Mouse (Mus musculus) heart, postnatal 36 days (tissue): ENCODE measurements around the gene Abca1. TPM values are rescaled to one million over a fixed set of nuclear protein-coding genes. Genes with fewer than 3 reads are reported as not detected.

Experiments
- DNase-seq, 2 experiments: peaks; one replicate each; pipeline ENCODE4 v3.0.0; 2021 to 2022
- intact Hi-C: fragments of 180-260 bp; cut with DNase I; formaldehyde crosslinking; loops from one replicate; pipeline ENCODE4 v1.15.1; 2025
- total RNA-seq, 2 experiments: library from RNA; stranded (reverse); gene quantifications; 2 replicates each; pipeline ENCODE4 v1.2.3; 2021

Abca1 gene
- total RNA-seq, 2 experiments from 2014 or later, result 24.6 to 26.3 TPM

DNA sequence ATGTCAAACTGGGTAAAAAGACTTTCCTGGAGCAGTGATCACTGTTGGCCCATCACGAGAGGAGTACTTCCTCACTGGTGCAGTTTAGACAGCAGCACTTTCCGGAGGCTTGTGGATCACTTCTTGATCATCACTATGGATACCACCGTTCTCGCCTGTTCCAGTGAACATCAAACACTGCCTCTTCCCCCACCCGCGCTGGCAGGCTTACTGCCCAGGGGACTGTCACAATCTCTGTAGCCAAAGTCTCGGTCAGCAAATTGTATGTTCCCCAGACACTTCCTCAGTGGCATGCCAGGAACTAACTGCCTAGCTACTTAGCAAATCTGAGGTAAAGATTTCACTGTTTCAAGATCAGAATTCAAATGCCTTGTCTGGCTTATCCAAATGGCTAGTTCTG, 32.9 kb downstream of the Abca1 start:
- intact Hi-C loops, result no loop called here
- no peak for DNase-seq

DNA sequence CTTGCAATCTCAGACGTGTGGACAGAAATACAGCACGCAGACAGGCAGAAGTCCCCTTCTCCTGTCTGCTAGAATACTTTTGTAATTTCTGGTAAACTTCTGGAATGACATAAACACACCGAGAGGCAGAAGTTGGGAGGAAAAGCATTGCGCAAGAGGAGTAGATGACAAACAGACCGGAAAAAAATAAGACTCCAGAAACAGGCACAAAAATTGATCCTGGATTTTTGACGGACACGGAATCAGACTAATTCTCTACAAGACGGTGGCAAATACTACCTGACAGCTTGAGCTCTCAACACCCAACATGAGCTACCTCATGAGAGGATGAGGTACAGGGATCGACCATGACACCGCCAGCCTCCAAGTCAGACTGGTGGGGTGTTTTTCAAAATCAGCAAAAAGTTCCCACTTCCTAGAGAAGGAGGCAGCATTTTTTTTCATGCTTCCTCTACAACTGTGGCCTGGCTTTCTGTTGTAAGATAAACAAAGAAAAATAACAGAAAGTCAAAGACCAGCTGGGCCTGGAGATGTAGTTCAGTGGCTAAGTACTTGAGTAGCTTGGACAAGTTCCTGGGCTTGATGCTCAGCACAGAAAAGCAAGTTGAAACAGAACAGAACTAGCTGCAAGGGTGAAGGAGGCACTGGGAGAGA, 34.7 kb downstream of the Abca1 start:
- intact Hi-C loops, result no loop called here
- no peak for DNase-seq

DNA sequence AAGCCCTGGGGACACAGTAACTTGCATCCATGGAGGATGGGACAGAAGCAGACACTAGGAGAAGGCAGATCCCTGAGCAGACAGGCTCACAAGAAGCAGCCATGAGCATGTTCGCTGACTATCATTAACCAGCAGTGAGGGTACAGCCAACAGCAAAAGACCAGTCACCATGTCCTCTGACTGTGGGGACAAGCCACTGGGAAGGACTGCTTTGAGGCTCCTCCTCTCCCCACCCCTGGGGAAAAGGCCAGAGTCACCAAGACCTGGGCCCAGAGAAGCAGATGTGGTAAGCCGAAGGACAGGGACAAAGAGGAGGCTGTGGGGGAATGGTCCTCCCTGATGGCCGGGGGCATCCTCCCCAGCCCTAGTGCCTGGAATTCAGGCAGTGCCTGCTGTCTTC, 37.4 kb downstream of the Abca1 start:
- intact Hi-C loops, result no loop called here
- DNase-seq, result no peak

- intact Hi-C loops, result no loop called here
Observed at GRCm38 (mm10) chr4:53121516-53122227, 38.0 kb downstream of the Abca1 start.

DNA sequence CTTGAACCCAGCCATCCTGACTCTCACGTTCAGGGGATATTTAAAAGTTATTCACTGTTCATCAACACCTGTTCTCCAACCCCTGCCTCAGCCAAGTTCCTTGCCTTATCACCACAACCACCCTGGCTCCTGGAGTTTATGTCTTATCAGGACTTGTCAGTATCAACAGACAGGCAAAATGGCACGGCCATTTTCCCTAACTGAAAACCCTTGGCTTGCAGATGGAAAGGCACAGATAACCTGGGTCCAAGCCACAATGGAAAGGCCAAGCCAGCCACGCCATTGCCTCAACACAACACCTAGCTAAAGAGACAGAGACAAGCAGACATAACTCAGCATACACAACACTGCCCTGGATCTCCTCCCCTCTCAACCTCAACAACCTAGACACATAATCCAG, 38.6 kb downstream of the Abca1 start:
- DNase-seq, result no peak

More at GRCm38 (mm10) chr4:53121516-53122227, 38.0 kb downstream of the Abca1 start:
- DNase-seq, result peak; percentile 55 to 59

GRCm38 (mm10) chr4:53120038-53120685, 39.5 kb downstream of the Abca1 start:
- DNase-seq, result no peak
- intact Hi-C loops, result no loop called here

More for the DNA sequence above, 38.6 kb downstream of the Abca1 start:
- intact Hi-C loops, result no loop called here

- intact Hi-C loops, result loop anchor here (5.0 kb wide), 2 partner anchors 144 to 189 kb away; no protein-coding TSS in a partner anchor
- no peak for DNase-seq
Observed at GRCm38 (mm10) chr4:53118643-53119042, 41.1 kb downstream of the Abca1 start.

- intact Hi-C loops, result loop anchor here (1.0 to 5.0 kb wide), 4 partner anchors 145 to 475 kb away; no protein-coding TSS in a partner anchor
- DNase-seq, result no peak
Observed at GRCm38 (mm10) chr4:53117610-53118009, 42.1 kb downstream of the Abca1 start.

- DNase-seq, result no peak
- intact Hi-C loops, result loop anchor here (1.0 to 5.0 kb wide), 4 partner anchors 145 to 476 kb away; no protein-coding TSS in a partner anchor
Observed at GRCm38 (mm10) chr4:53117076-53117475, 42.6 kb downstream of the Abca1 start.

DNA sequence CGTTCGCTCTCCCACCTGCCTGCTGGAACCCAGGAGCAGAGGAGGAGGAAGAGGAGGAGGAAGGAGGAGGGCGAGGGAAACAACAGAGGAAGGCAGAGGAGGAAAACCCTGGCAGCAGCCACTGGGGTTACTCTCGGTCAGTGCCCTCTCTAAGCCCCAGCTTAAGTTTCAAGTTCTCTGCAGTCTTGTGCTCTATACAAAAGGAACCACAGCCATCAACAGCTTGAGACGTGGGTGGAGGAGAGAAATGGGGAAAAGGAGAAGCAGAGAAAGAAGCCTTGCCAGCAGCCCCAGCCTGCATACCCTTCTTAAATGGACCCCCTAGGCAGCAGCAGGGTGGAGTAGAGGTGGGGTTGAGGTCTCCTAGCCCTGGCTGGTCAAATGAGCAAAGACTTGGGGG, 43.8 kb downstream of the Abca1 start:
- intact Hi-C loops, result loop anchor here (2.0 to 5.0 kb wide), 3 partner anchors 146 to 477 kb away; no protein-coding TSS in a partner anchor
- DNase-seq, result peak in 1 of 2 experiments; percentile 33

DNA sequence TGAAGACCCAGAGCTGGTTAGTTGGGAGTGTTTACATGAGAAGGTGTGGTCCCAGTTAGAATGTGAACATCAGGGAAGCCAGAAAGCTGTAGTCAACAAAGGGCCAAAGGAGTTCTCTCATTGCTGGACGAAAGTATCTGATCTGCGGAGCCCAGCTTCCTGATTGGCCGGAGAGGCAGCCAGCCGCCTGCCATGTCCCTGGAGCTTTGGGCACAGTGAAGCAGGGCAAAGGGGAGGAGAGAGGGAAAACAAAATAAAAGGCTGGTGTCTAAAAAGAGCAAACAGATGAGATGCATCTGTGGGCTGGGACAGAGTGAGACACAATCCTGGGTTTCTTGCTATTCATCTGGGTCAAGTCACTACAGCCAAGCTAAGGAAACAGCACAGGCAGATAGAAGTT, 44.3 kb downstream of the Abca1 start:
- no peak for DNase-seq
- intact Hi-C loops, result loop anchor here (5.0 kb wide), 2 partner anchors 147 to 192 kb away; no protein-coding TSS in a partner anchor

DNA sequence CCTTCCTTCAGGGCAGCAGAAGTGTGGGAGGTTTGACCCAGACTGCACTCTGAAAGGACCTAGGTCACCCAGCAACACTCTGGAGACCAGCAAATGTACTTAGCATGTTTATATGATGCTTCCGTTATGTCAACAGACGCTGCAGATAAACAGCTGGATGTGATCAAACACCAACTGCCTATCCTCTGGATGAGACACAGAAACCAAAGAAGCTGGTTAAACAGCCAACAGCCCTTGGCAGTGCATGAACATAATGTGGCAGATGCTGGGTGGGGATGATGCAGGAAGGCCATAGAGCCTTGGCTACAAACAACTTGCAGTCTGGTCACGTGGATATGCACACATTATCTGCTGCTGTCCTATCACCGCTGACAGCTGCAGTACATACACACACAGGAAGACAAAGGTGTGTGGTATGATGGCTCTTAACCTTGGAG, 47.8 kb downstream of the Abca1 start:
- intact Hi-C loops, result loop anchor here (2.0 to 5.0 kb wide), 3 partner anchors 47 to 483 kb away; partner anchors contain the start of gene Abca1
- no peak for DNase-seq

DNA sequence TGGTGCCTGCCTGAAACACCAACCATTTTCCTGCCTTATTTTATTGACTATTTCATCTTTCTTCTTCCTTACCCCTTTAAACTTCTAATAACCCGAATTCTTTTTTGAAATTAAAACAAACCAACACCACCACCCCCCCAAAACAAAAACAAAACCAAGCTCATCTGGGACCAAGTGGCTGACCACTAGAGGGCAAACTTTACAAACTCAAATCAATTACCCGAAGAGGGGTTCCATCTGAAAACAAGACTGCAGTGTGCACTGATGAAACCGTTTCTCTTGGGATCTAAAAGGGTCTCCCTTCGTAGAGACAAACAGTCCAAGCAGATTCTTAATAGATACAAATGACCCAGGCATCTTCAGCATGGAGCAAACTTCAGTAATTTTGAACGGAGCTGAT, 49.3 kb downstream of the Abca1 start:
- DNase-seq, result no peak
- intact Hi-C loops, result loop anchor here (1.0 to 5.0 kb wide), 4 partner anchors 48 to 484 kb away; partner anchors contain the start of gene Abca1

- intact Hi-C loops, result no loop called here
- no peak for DNase-seq
Observed at GRCm38 (mm10) chr4:53109381-53109928, 50.2 kb downstream of the Abca1 start.

DNA sequence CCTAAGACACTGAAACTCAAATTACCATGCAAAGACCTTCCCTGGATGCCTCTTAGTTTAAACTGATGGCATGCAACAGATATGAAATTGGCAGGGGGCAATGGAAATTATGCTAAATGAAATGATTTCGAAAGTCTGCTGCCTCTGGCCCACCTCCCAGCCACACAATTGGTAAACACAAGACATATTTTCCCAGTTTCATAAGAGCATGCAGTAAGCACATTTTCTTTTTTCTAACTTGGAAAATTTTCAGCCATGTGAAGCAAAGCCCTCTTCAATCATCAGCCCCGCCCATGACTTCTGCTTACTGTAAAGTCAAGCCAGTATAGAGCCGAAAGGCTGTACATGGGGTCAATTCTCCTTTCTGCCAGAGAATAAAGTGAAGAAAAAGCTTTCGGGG, 51.5 kb downstream of the Abca1 start:
- DNase-seq, result no peak
- intact Hi-C loops, result no loop called here

GRCm38 (mm10) chr4:53106732-53107131, 53.0 kb downstream of the Abca1 start:
- intact Hi-C loops, result no loop called here

GRCm38 (mm10) chr4:53106071-53106470, 53.6 kb downstream of the Abca1 start:
- DNase-seq, result no peak
- intact Hi-C loops, result no loop called here

More at GRCm38 (mm10) chr4:53106732-53107131, 53.0 kb downstream of the Abca1 start:
- DNase-seq, result no peak

DNA sequence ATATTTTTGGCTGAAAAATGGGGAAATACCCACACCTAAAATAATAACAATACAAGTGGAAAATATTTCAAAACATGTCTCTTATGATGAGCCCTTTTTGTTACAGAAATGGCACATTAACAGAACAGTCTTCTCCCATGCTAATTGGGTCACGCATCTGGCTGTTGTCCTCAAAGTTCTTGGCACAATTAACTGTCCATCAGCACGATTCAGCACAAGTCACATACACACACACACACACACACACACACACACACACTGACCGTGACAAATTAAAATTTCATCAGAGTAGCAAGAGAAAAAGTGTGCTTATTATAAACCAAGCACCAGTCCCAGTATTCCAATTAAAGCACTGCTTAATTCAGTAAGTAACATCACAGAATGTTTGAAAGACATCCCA, 55.1 kb downstream of the Abca1 start:
- no peak for DNase-seq
- intact Hi-C loops, result no loop called here

- DNase-seq, result no peak
- intact Hi-C loops, result no loop called here
Observed at GRCm38 (mm10) chr4:53102529-53102928, 57.2 kb downstream of the Abca1 start.

DNA sequence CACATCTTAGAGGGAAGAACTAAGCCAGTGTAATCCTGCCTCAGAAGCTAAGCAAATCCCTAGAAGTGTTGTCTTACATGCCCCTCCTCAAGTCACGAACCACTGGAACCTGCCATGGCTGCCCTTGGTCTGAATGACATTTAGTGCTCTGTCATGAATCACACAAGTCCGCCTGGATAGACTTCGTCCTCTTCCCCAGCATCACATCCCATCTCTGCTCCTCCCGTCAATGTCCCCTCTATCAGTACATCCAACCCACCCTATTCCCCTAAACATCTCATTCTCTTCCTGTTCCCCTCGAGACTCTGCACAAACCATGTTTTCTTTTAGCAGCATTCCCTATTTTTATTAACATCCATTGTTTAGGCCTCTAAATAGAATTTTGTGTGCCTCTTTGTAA, 58.4 kb downstream of the Abca1 start:
- intact Hi-C loops, result no loop called here
- no peak for DNase-seq

DNA sequence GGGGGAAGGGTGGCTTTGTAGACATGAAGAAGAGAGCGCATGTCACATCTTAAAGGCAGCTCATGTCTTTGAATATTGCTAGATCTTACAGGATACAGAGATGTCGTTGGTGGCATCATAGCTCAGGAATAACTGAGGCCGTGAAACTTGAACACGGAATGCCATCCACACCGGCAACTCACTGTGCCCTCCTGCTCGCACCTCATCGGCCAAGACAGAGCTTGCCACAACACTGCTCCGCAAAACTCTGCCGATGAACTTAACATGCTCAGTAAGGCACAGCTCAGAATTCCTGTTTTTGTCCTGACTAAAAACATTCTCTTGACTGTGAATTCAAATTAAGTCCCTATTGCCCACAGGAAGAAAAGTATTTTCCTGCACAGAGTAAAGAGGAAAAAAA, 59.2 kb downstream of the Abca1 start:
- intact Hi-C loops, result no loop called here

More for the DNA sequence above, 59.2 kb downstream of the Abca1 start:
- DNase-seq, result no peak
